Mouse (Mus musculus): ENCODE data around the gene Leng1.
"Not testable (repeated sequence)": the region's sequence is repeated elsewhere in the genome, so short reads cannot be mapped to it uniquely, and the experiment has no call there.

The Leng1 gene

DNA sequence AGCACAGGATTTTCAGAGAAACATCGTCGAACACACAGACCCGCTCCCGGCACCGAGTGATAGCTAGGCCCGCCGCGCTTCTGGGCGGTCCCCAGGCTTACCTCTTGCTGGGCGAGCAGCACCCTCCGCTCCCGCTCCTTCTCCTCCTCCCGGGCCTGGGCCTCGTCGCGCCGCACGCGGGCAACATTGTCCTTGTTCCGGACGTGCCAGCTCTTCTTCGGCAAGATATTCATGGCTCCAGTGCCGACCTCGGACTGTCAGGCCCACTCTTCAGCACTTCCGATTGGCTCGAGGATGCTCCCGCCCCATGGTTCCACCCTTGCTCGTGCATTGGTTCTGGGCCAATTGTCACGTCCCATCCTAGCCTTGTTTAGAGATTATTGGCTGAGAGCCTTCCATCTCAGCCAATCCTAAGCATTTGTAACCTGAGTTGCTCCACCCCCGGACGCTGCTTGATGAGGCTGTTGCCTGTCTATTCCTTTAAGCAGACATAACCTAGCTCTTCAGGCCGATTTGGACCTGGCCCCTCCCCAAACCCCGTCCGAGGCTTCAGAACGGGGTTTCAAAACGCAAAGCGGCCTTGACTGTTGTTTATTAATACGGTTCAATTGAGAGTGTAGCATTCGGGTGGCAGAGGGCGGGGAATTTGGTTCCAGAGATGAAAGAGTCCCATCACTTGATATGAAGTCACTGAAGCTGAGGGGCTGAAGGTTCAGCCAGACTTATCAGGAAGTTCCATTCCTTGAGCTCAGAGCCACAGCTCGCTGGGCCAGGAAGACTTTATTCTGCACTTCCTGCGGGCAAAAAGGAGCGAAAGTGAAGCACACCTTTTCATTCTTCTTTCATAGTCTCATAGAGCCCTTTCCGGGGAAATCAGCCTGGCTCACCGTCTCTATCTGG lies at the start of gene Leng1:
TSS of gene Leng1 (minus strand) at position 626 of the 900 bp plus-strand sequence.
- peak; percentile 96 for DNase-seq (ENCODE audit: low read depth, low spot score)

DNA sequence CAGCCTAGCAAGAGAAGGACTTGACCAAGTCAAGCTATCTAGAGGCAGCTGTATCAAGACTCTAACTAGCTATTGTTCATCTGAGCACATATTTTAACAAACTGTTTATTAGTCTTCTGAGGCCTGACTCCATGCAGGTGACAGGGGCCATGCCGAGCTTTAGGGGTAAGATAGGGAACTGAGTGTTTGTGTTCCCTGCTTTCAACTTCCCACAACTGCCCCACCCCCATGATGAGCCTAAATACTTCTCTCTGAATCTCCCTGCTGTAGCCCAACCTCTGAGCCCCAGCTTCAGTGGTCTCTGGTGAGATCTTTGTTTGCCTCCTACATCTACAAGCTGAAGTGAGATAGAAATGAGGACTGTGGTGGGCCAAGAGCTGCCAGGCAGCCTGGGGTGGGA lies 49.6 kb upstream of the Leng1 start:
- no peak for DNase-seq (ENCODE audit: low read depth, low spot score)

DNA sequence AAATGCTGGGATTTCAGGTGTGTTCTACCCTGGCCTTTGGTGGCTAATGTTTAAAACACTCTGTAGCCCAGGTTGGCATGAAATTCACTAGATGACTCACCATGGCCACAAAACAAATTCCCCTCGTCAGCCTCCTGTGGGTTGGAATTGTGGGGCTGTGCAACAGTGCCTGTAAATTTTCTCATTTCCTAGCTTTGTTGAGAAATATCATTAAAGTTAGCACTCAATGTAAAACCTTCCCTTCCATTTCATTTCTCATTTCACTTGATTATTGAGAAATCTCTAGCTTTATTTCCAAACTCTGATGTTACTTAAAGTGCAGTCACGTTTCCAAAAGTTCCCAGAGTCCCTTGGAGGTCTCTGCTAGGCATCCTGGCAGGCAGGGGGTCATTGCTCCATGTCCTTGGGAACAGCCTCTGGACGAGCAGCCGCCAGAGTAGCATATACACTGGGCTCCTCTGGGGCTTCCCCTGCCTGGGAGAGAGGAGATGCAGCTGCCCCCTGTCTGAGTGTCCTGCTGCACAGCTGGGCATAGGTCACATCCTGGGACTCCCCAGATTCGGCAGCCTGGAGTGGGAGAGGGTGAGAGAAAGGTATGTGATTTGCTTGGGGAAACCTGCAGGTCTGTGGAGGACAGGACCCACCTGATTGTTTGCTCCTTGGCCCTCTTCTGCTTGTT lies 46.8 kb upstream of the Leng1 start:
- no peak for DNase-seq (ENCODE audit: low read depth, low spot score)

DNA sequence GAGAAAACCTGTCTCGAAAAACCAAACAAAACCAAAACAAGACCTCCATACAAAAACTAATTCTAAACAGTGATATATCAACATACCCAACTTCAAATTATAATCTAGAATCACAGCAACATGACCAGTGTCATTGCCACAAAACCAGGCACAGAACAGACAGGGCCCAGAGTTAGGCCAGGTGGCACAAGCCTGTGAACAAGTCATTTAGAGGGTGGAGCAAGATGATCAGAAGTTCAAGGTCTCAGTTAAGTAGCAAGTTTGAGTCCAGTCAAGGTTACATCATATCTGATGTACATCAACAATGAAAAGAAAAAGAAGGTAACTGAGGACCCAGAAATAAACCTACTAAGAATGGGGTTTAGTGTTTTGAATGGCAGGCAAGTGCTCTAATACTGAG lies 43.4 kb upstream of the Leng1 start:
- no peak for DNase-seq (ENCODE audit: low read depth, low spot score)

- not testable (repeated sequence) for DNase-seq (ENCODE audit: low read depth, low spot score)
These were observed 42.9 kb upstream of the Leng1 start for GRCm38 (mm10) chr7:3708447-3708980.

GRCm38 (mm10) chr7:3707568-3708413 lies 42.2 kb upstream of the Leng1 start:
- DNase-seq (ENCODE audit: low read depth, low spot score), result no peak

GRCm38 (mm10) chr7:3707027-3707426 lies 41.4 kb upstream of the Leng1 start:
- no peak for DNase-seq (ENCODE audit: low read depth, low spot score)

DNA sequence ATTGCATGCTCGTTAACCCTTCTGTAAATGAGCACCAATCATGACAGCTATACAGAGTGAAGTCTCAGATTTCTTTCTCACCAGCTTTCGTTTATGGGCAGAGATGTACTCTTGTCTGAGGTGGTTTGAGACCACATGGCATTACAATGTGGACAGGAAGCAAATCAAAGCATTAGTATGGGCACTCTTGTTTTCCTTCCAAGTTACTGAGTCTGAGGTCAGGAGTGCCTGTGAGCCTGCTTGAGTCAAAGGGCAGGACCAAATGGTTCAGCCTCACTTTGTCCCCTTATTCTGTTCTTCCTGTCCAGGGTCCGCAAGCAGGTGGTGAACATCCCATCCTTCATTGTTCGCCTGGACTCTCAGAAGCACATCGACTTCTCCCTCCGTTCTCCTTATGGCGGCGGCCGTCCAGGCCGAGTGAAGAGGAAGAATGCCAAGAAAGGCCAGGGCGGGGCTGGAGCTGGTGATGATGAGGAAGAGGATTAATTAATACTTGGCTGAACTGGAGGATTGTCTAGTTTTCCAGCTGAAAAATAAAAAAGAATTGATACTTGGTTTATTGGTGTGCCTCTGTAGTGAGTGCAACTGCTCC lies 40.8 kb upstream of the Leng1 start:
- no peak for DNase-seq (ENCODE audit: low read depth, low spot score)

- DNase-seq (ENCODE audit: low read depth, low spot score), result no peak
These were observed 40.3 kb upstream of the Leng1 start for GRCm38 (mm10) chr7:3705911-3706310.

GRCm38 (mm10) chr7:3705461-3705860 lies 39.8 kb upstream of the Leng1 start:
- not testable (repeated sequence) for DNase-seq (ENCODE audit: low read depth, low spot score)

- no peak for DNase-seq (ENCODE audit: low read depth, low spot score)
These were observed 38.8 kb upstream of the Leng1 start for GRCm38 (mm10) chr7:3704475-3704874.

DNA sequence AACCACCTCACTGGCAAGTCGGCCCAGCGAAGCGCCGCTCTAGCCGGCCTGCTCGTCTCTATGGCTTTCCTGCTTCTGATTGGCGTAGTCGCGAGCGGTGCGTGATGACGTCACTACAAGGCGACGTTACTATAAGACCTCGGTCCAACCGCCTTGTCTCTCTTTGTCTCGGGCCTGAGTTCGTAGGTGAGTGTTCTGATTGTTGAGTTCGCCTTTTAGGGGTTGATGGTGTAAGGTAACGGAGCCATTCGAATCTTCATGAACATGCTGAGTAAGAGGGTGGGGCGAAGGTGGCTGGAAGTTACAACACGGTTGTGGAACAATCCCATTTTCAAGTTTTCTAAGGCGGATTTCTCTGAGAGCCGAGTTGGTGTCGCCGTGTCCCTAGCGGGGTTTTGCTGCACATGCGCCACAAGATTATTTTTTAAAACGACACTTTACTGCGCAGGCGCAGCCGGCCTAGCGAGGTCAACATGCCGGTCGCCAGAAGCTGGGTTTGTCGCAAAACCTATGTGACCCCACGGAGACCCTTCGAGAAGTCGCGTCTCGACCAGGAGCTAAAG lies 38.3 kb upstream of the Leng1 start, which contains the start of gene Rps9:
TSS of gene Rps9 (plus strand) at position 115 of the 563 bp plus-strand sequence.
- peak; percentile 99 for DNase-seq (ENCODE audit: low read depth, low spot score)

- no peak for DNase-seq (ENCODE audit: low read depth, low spot score)
These were observed 37.7 kb upstream of the Leng1 start for GRCm38 (mm10) chr7:3703148-3703878.

DNA sequence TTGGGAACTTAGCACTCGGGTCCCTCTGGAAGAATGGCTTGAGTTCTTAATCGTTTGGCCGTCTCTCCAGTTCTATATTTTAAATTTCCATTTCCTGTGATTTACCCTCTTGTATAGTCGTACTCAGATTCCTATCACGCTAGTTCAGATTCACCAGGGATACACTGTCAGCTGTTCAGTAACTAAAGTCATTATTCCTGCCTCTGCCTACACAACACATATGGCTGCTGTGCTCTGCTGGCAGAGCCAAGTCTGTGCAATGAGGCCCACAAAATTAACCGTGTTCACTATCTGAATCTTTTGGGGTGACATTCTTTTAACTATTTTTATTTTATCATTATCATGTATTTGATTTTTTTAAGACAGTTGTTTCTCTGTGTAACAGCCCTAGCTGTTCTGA lies 32.8 kb upstream of the Leng1 start:
- no peak for DNase-seq (ENCODE audit: low read depth, low spot score)

- DNase-seq (ENCODE audit: low read depth, low spot score), result not testable (repeated sequence)
These were observed 29.3 kb upstream of the Leng1 start for GRCm38 (mm10) chr7:3694949-3695305.

- peak; percentile 89 for DNase-seq (ENCODE audit: low read depth, low spot score)
These were observed 28.7 kb upstream of the Leng1 start for GRCm38 (mm10) chr7:3694076-3694948.

- DNase-seq (ENCODE audit: low read depth, low spot score), result no peak
These were observed 28.1 kb upstream of the Leng1 start for GRCm38 (mm10) chr7:3693809-3694075.

DNA sequence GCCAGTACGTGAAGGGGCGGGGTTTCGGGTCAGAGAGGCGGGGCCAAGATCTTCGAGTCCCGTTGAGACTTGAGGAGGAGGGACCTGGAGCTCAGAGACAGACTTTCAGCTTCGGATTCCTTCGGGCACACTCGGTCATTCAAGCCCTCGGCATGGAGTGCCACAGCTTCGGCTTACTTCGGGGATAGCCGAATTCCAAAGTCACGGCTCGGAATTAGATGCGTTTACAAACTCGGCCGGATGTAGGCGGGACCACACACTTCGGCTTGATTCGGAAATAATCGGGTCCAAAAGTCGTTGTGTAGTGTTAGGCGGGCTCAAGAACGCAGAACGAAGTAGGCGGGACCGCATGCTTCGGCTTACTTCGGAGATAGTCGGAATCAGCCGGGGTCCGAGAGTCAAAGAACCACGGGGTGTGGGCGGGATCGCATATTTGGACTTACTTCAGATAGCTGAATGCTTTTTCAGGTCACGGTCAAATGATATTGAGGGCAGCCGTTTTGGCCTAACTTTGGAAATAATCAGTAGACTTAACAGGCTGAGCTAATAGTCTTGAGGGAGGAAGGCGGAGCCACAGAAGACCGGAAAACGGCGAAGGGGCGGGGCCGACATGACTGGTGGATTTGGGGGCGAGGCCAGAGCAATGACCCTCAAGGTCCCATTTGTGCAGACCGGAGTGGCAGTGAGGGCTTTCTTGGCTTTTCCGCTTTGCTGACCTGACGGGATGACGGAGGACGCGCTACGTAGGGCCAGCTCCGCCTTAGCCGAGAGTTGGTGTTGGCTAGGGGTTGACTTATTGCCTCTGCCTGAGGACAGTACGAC lies 27.6 kb upstream of the Leng1 start, which contains the start of gene Mboat7:
TSS of gene Mboat7 (minus strand) at position 537 of the 822 bp plus-strand sequence.
- peak; percentile 96 for DNase-seq (ENCODE audit: low read depth, low spot score)
